Mouse (Mus musculus) liver, postnatal 0 days (tissue): ENCODE data around the gene Lrmda. TPM values are rescaled to one million over a fixed set of nuclear protein-coding genes. Genes with fewer than 3 reads are reported as not detected.

Experiments
- ATAC-seq: fragments of 200-750 bp; cut with Nextera tagmentation; 2 replicates; pipeline ENCODE4 v1.8.0; 2017; ENCODE audit warnings: mild to moderate bottlenecking, moderate library complexity
- DNase-seq: peaks from one replicate; pipeline ENCODE4 v3.0.0-alpha.2; 2016
- H3K27ac ChIP-seq: fragments of 300-500 bp; sonication (generic); 2 replicates; pipeline ENCODE4 v1.5.1; 2014; ENCODE audit warnings: antibody characterized with exemption, moderate library complexity, mild to moderate bottlenecking, low read depth
- H3K27me3 ChIP-seq: fragments of 300-500 bp; sonication (generic); 2 replicates; pipeline ENCODE4 v1.6.1; 2014; ENCODE audit warnings: low read length, control low read depth, mixed read lengths; ENCODE audit not compliant: insufficient read depth
- H3K36me3 ChIP-seq: fragments of 300-500 bp; sonication (generic); replicated peaks from 2 replicates; pipeline ENCODE4 v1.6.1; 2014; ENCODE audit warnings: mild to moderate bottlenecking, control low read depth, low read length, moderate library complexity, mixed read lengths; ENCODE audit not compliant: insufficient read depth
- H3K4me1 ChIP-seq: fragments of 300-500 bp; sonication (generic); 2 replicates; pipeline ENCODE4 v1.6.1; 2014; ENCODE audit warnings: antibody characterized with exemption, mild to moderate bottlenecking, control low read depth; ENCODE audit not compliant: insufficient read depth
- H3K4me2 ChIP-seq: fragments of 300-500 bp; sonication (generic); 2 replicates; pipeline ENCODE4 v1.6.1; 2014; ENCODE audit warnings: low read depth, mild to moderate bottlenecking, low read length, moderate library complexity, mixed read lengths
- H3K4me3 ChIP-seq: fragments of 300-500 bp; sonication (generic); 2 replicates; pipeline ENCODE4 v1.5.1; 2014; ENCODE audit warnings: low read depth, low read length
- H3K9ac ChIP-seq: fragments of 300-500 bp; sonication (generic); replicated peaks from 2 replicates; pipeline ENCODE4 v1.6.1; 2014; ENCODE audit warnings: mild to moderate bottlenecking, moderate library complexity
- H3K9me3 ChIP-seq: fragments of 300-500 bp; sonication (generic); 2 replicates; pipeline ENCODE4 v1.6.1; 2016; ENCODE audit warnings: mild to moderate bottlenecking, control low read depth, low read length, mixed read lengths
- CTCF ChIP-seq: sonication (generic); IDR thresholded peaks from 2 replicates; pipeline ENCODE4 v1.5.1; 2016; ENCODE audit warnings: antibody characterized with exemption, low read depth
- EP300 ChIP-seq: IDR thresholded peaks from 2 replicates; pipeline ENCODE4 v1.6.1; 2016; ENCODE audit warnings: antibody characterized with exemption, low read depth, mild to moderate bottlenecking
- WGBS: fragments of 180-500 bp; shearing (Covaris S2); extraction: QIAGEN DNeasy Blood & Tissue Kit; methylation state at CpG from one replicate; pipeline ENCODE4 v1.1.7; 2014; ENCODE audit not compliant: insufficient replicate concordance; 5-methylcytosine and 5-hydroxymethylcytosine counted together
- polyA plus RNA-seq: library from polyadenylated mRNA; unstranded; fragments of >200 nt; fragmentation: Nextera tagmentation; extraction: Ambion mirVana; gene quantifications from 2 replicates; pipeline ENCODE4 v1.2.1, GENCODE M21; 2015

The Lrmda gene
- polyA plus RNA-seq, 1 experiment from 2014 or later = 0.28 TPM

- no peak for ATAC-seq
- no peaks in the 10 kb centered on the region for H3K4me1 ChIP-seq
- no peak overlapping the region for H3K9ac ChIP-seq
- H3K27me3 ChIP-seq = no peaks in the 10 kb centered on the region
- no peaks in the 10 kb centered on the region for H3K9me3 ChIP-seq
- no peak overlapping the region for H3K4me3 ChIP-seq
- H3K27ac ChIP-seq = no peak overlapping the region
- TF ChIP-seq CTCF = no peak
- no peak for TF ChIP-seq EP300
- 50% methylated on average over 1 of the region's 2 CpGs for WGBS
- H3K4me2 ChIP-seq = no peak overlapping the region
- no peak for DNase-seq
- H3K36me3 ChIP-seq = no peaks in the 10 kb centered on the region
Measured at GRCm38 (mm10) chr14:22923251-22923650, 903.7 kb downstream of the Lrmda start.

- Histone ChIP-seq H3K9me3 (no peaks in the 10 kb centered on the region), H3K36me3 (no peaks in the 10 kb centered on the region), H3K4me3 (no peak overlapping the region), H3K27ac (no peak overlapping the region), H3K4me1 (no peaks in the 10 kb centered on the region), H3K9ac (no peak overlapping the region), H3K27me3 (no peaks in the 10 kb centered on the region), H3K4me2 (no peak overlapping the region)
- DNase-seq (no peak), ATAC-seq (0 out of 2 replicates have a peak, but pooled peaks have one; percentile 15)
- TF ChIP-seq EP300 (peak; percentile 78), CTCF (no peak)
- 68% methylated on average over 2 of the region's 2 CpGs for WGBS
Measured at GRCm38 (mm10) chr14:22928263-22928662, 908.8 kb downstream of the Lrmda start.

- ATAC-seq = no peak
- H3K27ac ChIP-seq = no peak overlapping the region
- no peak overlapping the region for H3K9ac ChIP-seq
- no peak overlapping the region for H3K4me2 ChIP-seq
- no peak for TF ChIP-seq CTCF
- no peaks in the 10 kb centered on the region for H3K27me3 ChIP-seq
- no peaks in the 10 kb centered on the region for H3K4me1 ChIP-seq
- DNase-seq = no peak
- WGBS = 72% methylated on average over 1 of the region's 1 CpGs
- no peak overlapping the region for H3K4me3 ChIP-seq
- H3K36me3 ChIP-seq = no peaks in the 10 kb centered on the region
- H3K9me3 ChIP-seq = no peaks in the 10 kb centered on the region
Measured at GRCm38 (mm10) chr14:22928683-22929082, 909.2 kb downstream of the Lrmda start.

GRCm38 (mm10) chr14:22929585-22929984 is 910.1 kb downstream of the Lrmda start:
- 80% methylated on average over 2 of the region's 2 CpGs for WGBS
- no peak for TF ChIP-seq CTCF
- no peak for TF ChIP-seq EP300
- no peaks in the 10 kb centered on the region for H3K27me3 ChIP-seq
- H3K27ac ChIP-seq = no peak overlapping the region
- no peaks in the 10 kb centered on the region for H3K36me3 ChIP-seq
- DNase-seq (no peak), ATAC-seq (no peak)
- H3K4me2 ChIP-seq = no peak overlapping the region
- no peak overlapping the region for H3K9ac ChIP-seq
- no peaks in the 10 kb centered on the region for H3K9me3 ChIP-seq
- no peak overlapping the region for H3K4me3 ChIP-seq
- H3K4me1 ChIP-seq = no peaks in the 10 kb centered on the region

- Histone ChIP-seq H3K4me1 (no peaks in the 10 kb centered on the region), H3K9ac (no peak overlapping the region), H3K4me2 (no peak overlapping the region), H3K27ac (no peak overlapping the region), H3K4me3 (no peak overlapping the region), H3K27me3 (no peaks in the 10 kb centered on the region), H3K9me3 (no peaks in the 10 kb centered on the region), H3K36me3 (no peaks in the 10 kb centered on the region)
- WGBS = 83% methylated on average over 9 of the region's 9 CpGs
- ATAC-seq (no peak), DNase-seq (no peak)
- TF ChIP-seq CTCF = no peak
- TF ChIP-seq EP300 = no peak
Measured at GRCm38 (mm10) chr14:22930488-22931046, 911.1 kb downstream of the Lrmda start.

GRCm38 (mm10) chr14:22931114-22931822 is 911.8 kb downstream of the Lrmda start:
- TF ChIP-seq EP300 (no peak), CTCF (no peak)
- Histone ChIP-seq H3K9ac (no peak overlapping the region), H3K4me1 (no peaks in the 10 kb centered on the region), H3K4me3 (no peak overlapping the region), H3K27ac (no peak overlapping the region), H3K36me3 (no peaks in the 10 kb centered on the region), H3K4me2 (no peak overlapping the region), H3K9me3 (no peaks in the 10 kb centered on the region), H3K27me3 (no peaks in the 10 kb centered on the region)
- 83% methylated on average over 4 of the region's 4 CpGs for WGBS
- no peak for DNase-seq
- no peak for ATAC-seq
